Mouse (Mus musculus): ENCODE data around the gene Alk. TPM values are rescaled to one million over a fixed set of nuclear protein-coding genes. Genes with fewer than 3 reads are reported as not detected.

Gene Alk
- polyA plus RNA-seq, 1 experiment from 2014 or later = 0.61 TPM

- ATAC-seq (ENCODE audit: low FRiP score, low TSS enrichment) (no peak), DNase-seq (ENCODE audit: low spot score) (no peak)
- Histone ChIP-seq H3K4me3 (ENCODE audit: low read depth, low read length) (no peak overlapping the region), H3K27ac (replicated peaks) (no peak overlapping the region), H3K9ac (ENCODE audit: low read length) (no peak overlapping the region), H3K9me3 (ENCODE audit: control insufficient read depth, low read length) (no peaks in the 10 kb centered on the region), H3K36me3 (ENCODE audit: control insufficient read depth, insufficient read depth, low read length) (no peaks in the 10 kb centered on the region), H3K27me3 (ENCODE audit: control insufficient read depth, insufficient read depth, low read length) (no peaks in the 10 kb centered on the region), H3K4me1 (replicated peaks; ENCODE audit: control insufficient read depth, insufficient read depth) (no peaks in the 10 kb centered on the region), H3K4me2 (replicated peaks; ENCODE audit: low read depth) (no peak overlapping the region)
- TF ChIP-seq CTCF (IDR thresholded peaks at IDR 0.05; ENCODE audit: low read depth) (no peak), EP300 (optimal IDR thresholded peaks at IDR 0.05) (no peak)
- WGBS = 72% methylated on average over 9 of the region's 9 CpGs
Measured at GRCm38 (mm10) chr17:71988736-71989569, 615.5 kb downstream of the Alk start.

- H3K36me3 ChIP-seq (ENCODE audit: control insufficient read depth, insufficient read depth, low read length) = no peaks in the 10 kb centered on the region
- WGBS = 55% methylated on average over 8 of the region's 8 CpGs
- no peak overlapping the region for H3K27ac ChIP-seq (replicated peaks)
- ATAC-seq (ENCODE audit: low FRiP score, low TSS enrichment) (no peak), DNase-seq (ENCODE audit: low spot score) (no peak)
- H3K4me3 ChIP-seq (ENCODE audit: low read depth, low read length) = no peak overlapping the region
- H3K4me2 ChIP-seq (replicated peaks; ENCODE audit: low read depth) = 0 out of 2 replicates have a peak overlapping the region, but pooled peaks have one; percentile 23
- no peaks in the 10 kb centered on the region for H3K9me3 ChIP-seq (ENCODE audit: control insufficient read depth, low read length)
- no peaks in the 10 kb centered on the region for H3K27me3 ChIP-seq (ENCODE audit: control insufficient read depth, insufficient read depth, low read length)
- no peaks in the 10 kb centered on the region for H3K4me1 ChIP-seq (replicated peaks; ENCODE audit: control insufficient read depth, insufficient read depth)
- no peak for TF ChIP-seq CTCF (IDR thresholded peaks at IDR 0.05; ENCODE audit: low read depth)
- no peak for TF ChIP-seq EP300 (optimal IDR thresholded peaks at IDR 0.05)
- no peak overlapping the region for H3K9ac ChIP-seq (ENCODE audit: low read length)
Measured at GRCm38 (mm10) chr17:71986998-71987397, 617.4 kb downstream of the Alk start.

- H3K4me2 ChIP-seq (replicated peaks; ENCODE audit: low read depth) = no peak overlapping the region
- DNase-seq (ENCODE audit: low spot score) = no peak
- no peak overlapping the region for H3K9ac ChIP-seq (ENCODE audit: low read length)
- no peak overlapping the region for H3K4me3 ChIP-seq (ENCODE audit: low read depth, low read length)
- H3K27ac ChIP-seq (replicated peaks) = no peak overlapping the region
- H3K9me3 ChIP-seq (ENCODE audit: control insufficient read depth, low read length) = no peaks in the 10 kb centered on the region
- WGBS = 34% methylated on average over 9 of the region's 9 CpGs
- TF ChIP-seq CTCF (IDR thresholded peaks at IDR 0.05; ENCODE audit: low read depth) = no peak
- no peaks in the 10 kb centered on the region for H3K36me3 ChIP-seq (ENCODE audit: control insufficient read depth, insufficient read depth, low read length)
- no peak for ATAC-seq (ENCODE audit: low FRiP score, low TSS enrichment)
- H3K27me3 ChIP-seq (ENCODE audit: control insufficient read depth, insufficient read depth, low read length) = no peaks in the 10 kb centered on the region
- no peaks in the 10 kb centered on the region for H3K4me1 ChIP-seq (replicated peaks; ENCODE audit: control insufficient read depth, insufficient read depth)
Measured at GRCm38 (mm10) chr17:71986456-71986855, 618.0 kb downstream of the Alk start.

GRCm38 (mm10) chr17:71981177-71981576 lies 623.2 kb downstream of the Alk start:
- ATAC-seq (ENCODE audit: low FRiP score, low TSS enrichment) = no peak

GRCm38 (mm10) chr17:71980518-71981145 lies 623.8 kb downstream of the Alk start:
- Histone ChIP-seq H3K27ac (replicated peaks) (no peak overlapping the region), H3K27me3 (ENCODE audit: control insufficient read depth, insufficient read depth, low read length) (no peaks in the 10 kb centered on the region), H3K4me3 (ENCODE audit: low read depth, low read length) (no peak overlapping the region), H3K4me2 (replicated peaks; ENCODE audit: low read depth) (no peak overlapping the region), H3K36me3 (ENCODE audit: control insufficient read depth, insufficient read depth, low read length) (no peaks in the 10 kb centered on the region), H3K9ac (ENCODE audit: low read length) (no peak overlapping the region), H3K4me1 (replicated peaks; ENCODE audit: control insufficient read depth, insufficient read depth) (no peaks in the 10 kb centered on the region), H3K9me3 (ENCODE audit: control insufficient read depth, low read length) (no peaks in the 10 kb centered on the region)
- 32% methylated on average over 3 of the region's 3 CpGs for WGBS
- TF ChIP-seq EP300 (optimal IDR thresholded peaks at IDR 0.05) = no peak
- no peak for TF ChIP-seq CTCF (IDR thresholded peaks at IDR 0.05; ENCODE audit: low read depth)
- DNase-seq (ENCODE audit: low spot score) (no peak), ATAC-seq (ENCODE audit: low FRiP score, low TSS enrichment) (peak; percentile 26; the same call in 1 of the 2 replicates)

More at GRCm38 (mm10) chr17:71981177-71981576, 623.2 kb downstream of the Alk start:
- Histone ChIP-seq H3K4me1 (replicated peaks; ENCODE audit: control insufficient read depth, insufficient read depth) (no peaks in the 10 kb centered on the region), H3K36me3 (ENCODE audit: control insufficient read depth, insufficient read depth, low read length) (no peaks in the 10 kb centered on the region), H3K4me3 (ENCODE audit: low read depth, low read length) (no peak overlapping the region), H3K9ac (ENCODE audit: low read length) (no peak overlapping the region), H3K27ac (replicated peaks) (no peak overlapping the region), H3K27me3 (ENCODE audit: control insufficient read depth, insufficient read depth, low read length) (no peaks in the 10 kb centered on the region), H3K9me3 (ENCODE audit: control insufficient read depth, low read length) (no peaks in the 10 kb centered on the region), H3K4me2 (replicated peaks; ENCODE audit: low read depth) (no peak overlapping the region)
- no peak for DNase-seq (ENCODE audit: low spot score)
- TF ChIP-seq CTCF (IDR thresholded peaks at IDR 0.05; ENCODE audit: low read depth) = no peak
- no peak for TF ChIP-seq EP300 (optimal IDR thresholded peaks at IDR 0.05)
- WGBS = 66% methylated on average over 4 of the region's 4 CpGs

- H3K4me3 ChIP-seq (ENCODE audit: low read depth, low read length) = no peak overlapping the region
- no peaks in the 10 kb centered on the region for H3K27me3 ChIP-seq (ENCODE audit: control insufficient read depth, insufficient read depth, low read length)
- H3K9ac ChIP-seq (ENCODE audit: low read length) = no peak overlapping the region
- DNase-seq (ENCODE audit: low spot score) (no peak), ATAC-seq (ENCODE audit: low FRiP score, low TSS enrichment) (no peak)
- H3K4me1 ChIP-seq (replicated peaks; ENCODE audit: control insufficient read depth, insufficient read depth) = no peaks in the 10 kb centered on the region
- H3K27ac ChIP-seq (replicated peaks) = no peak overlapping the region
- H3K9me3 ChIP-seq (ENCODE audit: control insufficient read depth, low read length) = no peaks in the 10 kb centered on the region
- no peak overlapping the region for H3K4me2 ChIP-seq (replicated peaks; ENCODE audit: low read depth)
- TF ChIP-seq EP300 (optimal IDR thresholded peaks at IDR 0.05) (no peak), CTCF (IDR thresholded peaks at IDR 0.05; ENCODE audit: low read depth) (no peak)
- WGBS = 74% methylated on average over 8 of the region's 8 CpGs
- no peaks in the 10 kb centered on the region for H3K36me3 ChIP-seq (ENCODE audit: control insufficient read depth, insufficient read depth, low read length)
Measured at GRCm38 (mm10) chr17:71979137-71979536, 625.3 kb downstream of the Alk start.
